Mouse (Mus musculus): Measurements from ENCODE around the gene 1700029H14Rik. TPM values are rescaled to one million over a fixed set of nuclear protein-coding genes. Genes with fewer than 3 reads are reported as not detected.

The 1700029H14Rik gene
- polyA plus RNA-seq, 1 experiment from 2014 or later, result not detected

DNA sequence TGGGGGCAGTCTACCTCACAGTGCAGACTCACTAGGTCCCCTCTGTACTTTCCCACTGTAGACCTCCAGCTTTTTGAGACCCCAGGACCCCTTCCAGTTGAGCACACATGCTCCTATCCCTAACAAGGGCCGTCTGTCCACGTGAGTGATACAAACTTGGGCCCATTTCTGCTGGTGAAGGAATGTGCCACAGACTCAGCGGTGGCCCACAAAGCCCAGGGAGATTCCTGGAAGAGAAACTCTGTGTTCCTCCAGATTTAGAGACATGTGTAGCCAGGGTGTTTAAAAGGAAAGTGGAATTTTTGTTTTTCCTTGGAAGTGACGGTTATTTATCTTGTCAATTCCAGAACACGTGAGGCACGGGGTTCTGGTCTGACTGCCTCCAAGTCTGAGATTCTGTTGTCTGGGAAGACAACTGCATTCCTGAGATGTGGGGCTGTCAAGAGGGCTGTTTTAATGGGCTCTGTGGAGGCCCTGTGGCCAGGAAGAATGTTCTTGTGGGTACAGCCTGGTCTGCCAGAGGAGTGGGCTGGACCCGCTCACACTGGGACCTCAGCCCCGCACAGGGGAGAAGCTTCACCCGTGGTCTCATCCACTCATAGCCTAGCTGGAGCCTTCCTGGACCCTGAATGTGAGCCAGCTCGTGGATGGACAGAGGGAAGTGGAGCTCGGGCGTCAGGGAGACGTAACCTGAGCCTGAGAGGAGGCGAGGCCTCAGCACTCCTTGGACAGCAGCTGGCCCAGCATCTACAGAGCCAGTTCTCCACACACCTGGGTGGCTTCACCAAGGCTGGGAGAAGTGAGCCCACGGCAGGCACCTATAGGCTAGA lies 33.0 kb downstream of the 1700029H14Rik start:
- ATAC-seq (replicated peaks; ENCODE audit: low FRiP score, low read depth), result 0 out of 2 replicates have a peak, but pooled peaks have one; percentile 18
- DNase-seq (ENCODE audit: low spot score), result peak; percentile 50

GRCm38 (mm10) chr8:13521392-13521791 lies 40.9 kb downstream of the 1700029H14Rik start:
- TF ChIP-seq CTCF (IDR thresholded peaks at IDR 0.05; ENCODE audit: low read depth), result no peak
- DNase-seq (ENCODE audit: low spot score), result peak; percentile 11
- no peak overlapping the region for H3K9ac ChIP-seq (ENCODE audit: low read depth, low read length)
- no peaks in the 10 kb centered on the region for H3K9me3 ChIP-seq (replicated peaks; ENCODE audit: low read length)
- 24% methylated on average over 7 of the region's 7 CpGs for whole genome bisulfite sequencing
- H3K36me3 ChIP-seq (ENCODE audit: insufficient read depth, low read length), result no peaks in the 10 kb centered on the region
- H3K27me3 ChIP-seq (ENCODE audit: insufficient read depth, low read length), result no peaks in the 10 kb centered on the region
- no peaks in the 10 kb centered on the region for H3K4me1 ChIP-seq (replicated peaks; ENCODE audit: insufficient read depth, low read length)
- H3K27ac ChIP-seq, result no peak overlapping the region
- H3K4me3 ChIP-seq (replicated peaks; ENCODE audit: low read depth, low read length), result no peak overlapping the region
- H3K4me2 ChIP-seq (ENCODE audit: low read length), result no peak overlapping the region
- no peak for ATAC-seq (replicated peaks; ENCODE audit: low FRiP score, low read depth)

More for the DNA sequence above, 33.0 kb downstream of the 1700029H14Rik start:
- no peak overlapping the region for H3K4me2 ChIP-seq (ENCODE audit: low read length)
- peaks cover 29% of the 10 kb centered on the region for H3K4me1 ChIP-seq (replicated peaks; ENCODE audit: insufficient read depth, low read length)
- no peaks in the 10 kb centered on the region for H3K36me3 ChIP-seq (ENCODE audit: insufficient read depth, low read length)
- no peak overlapping the region for H3K9ac ChIP-seq (ENCODE audit: low read depth, low read length)
- no peaks in the 10 kb centered on the region for H3K27me3 ChIP-seq (ENCODE audit: insufficient read depth, low read length)
- TF ChIP-seq CTCF (IDR thresholded peaks at IDR 0.05; ENCODE audit: low read depth), result no peak
- no peaks in the 10 kb centered on the region for H3K9me3 ChIP-seq (replicated peaks; ENCODE audit: low read length)
- WGBS, result 47% methylated on average over 15 of the region's 15 CpGs
- no peak overlapping the region; the same call in 1 of the 2 replicates for H3K27ac ChIP-seq
- H3K4me3 ChIP-seq (replicated peaks; ENCODE audit: low read depth, low read length), result no peak overlapping the region

DNA sequence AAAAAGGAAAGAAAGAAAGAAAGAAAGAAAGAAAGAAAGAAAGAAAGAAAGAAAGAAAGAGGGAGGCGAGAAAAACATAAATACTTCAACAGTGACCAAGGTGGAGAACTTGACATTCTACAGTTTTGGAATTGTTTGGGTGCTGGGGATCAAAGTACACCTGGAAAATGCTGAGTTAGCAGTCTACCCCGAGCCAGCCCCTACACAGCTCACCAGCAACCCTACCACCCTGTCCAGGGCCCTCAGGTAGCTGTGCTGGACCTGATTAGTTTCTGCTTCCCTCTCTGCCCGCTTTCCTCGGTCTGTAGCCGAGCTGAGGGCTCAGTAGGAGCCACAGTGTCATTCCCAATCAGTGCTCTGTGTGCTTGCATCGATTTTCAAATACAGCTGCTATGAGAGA lies 41.9 kb downstream of the 1700029H14Rik start:
- Histone ChIP-seq H3K9me3 (replicated peaks; ENCODE audit: low read length) (no peaks in the 10 kb centered on the region), H3K4me2 (ENCODE audit: low read length) (no peak overlapping the region), H3K9ac (ENCODE audit: low read depth, low read length) (no peak overlapping the region), H3K27me3 (ENCODE audit: insufficient read depth, low read length) (no peaks in the 10 kb centered on the region), H3K36me3 (ENCODE audit: insufficient read depth, low read length) (no peaks in the 10 kb centered on the region), H3K4me1 (replicated peaks; ENCODE audit: insufficient read depth, low read length) (no peaks in the 10 kb centered on the region), H3K4me3 (replicated peaks; ENCODE audit: low read depth, low read length) (no peak overlapping the region), H3K27ac (no peak overlapping the region)
- WGBS, result 64% methylated on average over 6 of the region's 6 CpGs
- DNase-seq (ENCODE audit: low spot score), result no peak
- ATAC-seq (replicated peaks; ENCODE audit: low FRiP score, low read depth), result no peak
- no peak for TF ChIP-seq CTCF (IDR thresholded peaks at IDR 0.05; ENCODE audit: low read depth)

GRCm38 (mm10) chr8:13519503-13519902 lies 42.8 kb downstream of the 1700029H14Rik start:
- Histone ChIP-seq H3K9me3 (replicated peaks; ENCODE audit: low read length) (no peaks in the 10 kb centered on the region), H3K27me3 (ENCODE audit: insufficient read depth, low read length) (no peaks in the 10 kb centered on the region), H3K9ac (ENCODE audit: low read depth, low read length) (no peak overlapping the region), H3K27ac (no peak overlapping the region), H3K4me2 (ENCODE audit: low read length) (no peak overlapping the region), H3K36me3 (ENCODE audit: insufficient read depth, low read length) (no peaks in the 10 kb centered on the region), H3K4me1 (replicated peaks; ENCODE audit: insufficient read depth, low read length) (no peaks in the 10 kb centered on the region), H3K4me3 (replicated peaks; ENCODE audit: low read depth, low read length) (no peak overlapping the region)
- WGBS, result 52% methylated on average over 9 of the region's 9 CpGs
- ATAC-seq (replicated peaks; ENCODE audit: low FRiP score, low read depth) (no peak), DNase-seq (ENCODE audit: low spot score) (no peak)
- TF ChIP-seq CTCF (IDR thresholded peaks at IDR 0.05; ENCODE audit: low read depth), result no peak

DNA sequence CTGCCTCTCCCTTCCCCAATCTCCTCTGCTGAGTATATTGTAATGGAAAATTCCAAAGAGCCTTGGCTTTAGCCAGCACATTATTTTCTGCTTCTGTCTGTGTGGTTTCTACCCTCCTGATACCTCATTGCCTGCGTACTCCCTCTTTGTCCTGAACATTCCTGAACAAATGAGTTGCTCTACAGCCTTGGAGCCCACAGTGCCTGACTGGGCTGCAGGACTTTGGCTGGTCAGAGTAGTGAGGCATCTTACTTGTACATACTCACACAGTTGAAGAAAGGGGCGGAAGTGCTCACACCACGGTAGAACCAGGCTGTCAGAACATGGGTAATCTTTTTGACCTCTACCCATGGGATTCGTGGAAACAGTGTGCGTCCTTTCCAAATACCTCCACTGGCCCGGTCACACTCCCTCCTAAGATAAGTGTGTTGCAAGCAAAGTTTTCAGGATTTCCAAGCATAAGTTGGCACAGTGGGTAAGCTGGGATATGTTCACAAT lies 44.9 kb downstream of the 1700029H14Rik start:
- H3K4me3 ChIP-seq (replicated peaks; ENCODE audit: low read depth, low read length), result no peak overlapping the region
- no peak for TF ChIP-seq CTCF (IDR thresholded peaks at IDR 0.05; ENCODE audit: low read depth)
- no peaks in the 10 kb centered on the region for H3K27me3 ChIP-seq (ENCODE audit: insufficient read depth, low read length)
- no peaks in the 10 kb centered on the region for H3K36me3 ChIP-seq (ENCODE audit: insufficient read depth, low read length)
- no peak overlapping the region for H3K9ac ChIP-seq (ENCODE audit: low read depth, low read length)
- no peaks in the 10 kb centered on the region for H3K4me1 ChIP-seq (replicated peaks; ENCODE audit: insufficient read depth, low read length)
- peak overlapping the region; percentile 67; the same call in 1 of the 2 replicates for H3K27ac ChIP-seq
- 80% methylated on average over 6 of the region's 6 CpGs for WGBS
- ATAC-seq (replicated peaks; ENCODE audit: low FRiP score, low read depth) (no peak), DNase-seq (ENCODE audit: low spot score) (no peak)
- no peak overlapping the region for H3K4me2 ChIP-seq (ENCODE audit: low read length)
- H3K9me3 ChIP-seq (replicated peaks; ENCODE audit: low read length), result no peaks in the 10 kb centered on the region

- Histone ChIP-seq H3K4me3 (replicated peaks; ENCODE audit: low read depth, low read length) (no peak overlapping the region), H3K9ac (ENCODE audit: low read depth, low read length) (no peak overlapping the region), H3K27ac (peak overlapping the region; percentile 67), H3K4me1 (replicated peaks; ENCODE audit: insufficient read depth, low read length) (no peaks in the 10 kb centered on the region), H3K36me3 (ENCODE audit: insufficient read depth, low read length) (no peaks in the 10 kb centered on the region), H3K27me3 (ENCODE audit: insufficient read depth, low read length) (no peaks in the 10 kb centered on the region), H3K4me2 (ENCODE audit: low read length) (no peak overlapping the region), H3K9me3 (replicated peaks; ENCODE audit: low read length) (no peaks in the 10 kb centered on the region)
- no peak for TF ChIP-seq CTCF (IDR thresholded peaks at IDR 0.05; ENCODE audit: low read depth)
- WGBS, result 52% methylated on average over 5 of the region's 5 CpGs
- ATAC-seq (replicated peaks; ENCODE audit: low FRiP score, low read depth), result no peak
- no peak for DNase-seq (ENCODE audit: low spot score)
Measured at GRCm38 (mm10) chr8:13516728-13517127, 45.5 kb downstream of the 1700029H14Rik start.
